Mouse (Mus musculus) embryonic fibroblast, embryonic 13.5 days (primary cell): ENCODE measurements at regions not wholly inside any gene's neighbourhood (a gene's known extent, or its start where the extent isn't known, plus 50 kb on each side); places are given as distances from the start of the nearest gene placed in this dataset.

Source experiments
- CTCF ChIP-seq: IDR thresholded peaks from 2 replicates; pipeline ENCODE4 v1.5.1; 2011; ENCODE audit warnings: mild to moderate bottlenecking, control low read depth, low read length, moderate library complexity, borderline replicate concordance; ENCODE audit not compliant: insufficient read depth
- POLR2A ChIP-seq: IDR thresholded peaks from 2 replicates; pipeline ENCODE4 v1.6.1; 2011; ENCODE audit warnings: low read depth, mild to moderate bottlenecking, control low read depth, low read length, moderate library complexity

DNA sequence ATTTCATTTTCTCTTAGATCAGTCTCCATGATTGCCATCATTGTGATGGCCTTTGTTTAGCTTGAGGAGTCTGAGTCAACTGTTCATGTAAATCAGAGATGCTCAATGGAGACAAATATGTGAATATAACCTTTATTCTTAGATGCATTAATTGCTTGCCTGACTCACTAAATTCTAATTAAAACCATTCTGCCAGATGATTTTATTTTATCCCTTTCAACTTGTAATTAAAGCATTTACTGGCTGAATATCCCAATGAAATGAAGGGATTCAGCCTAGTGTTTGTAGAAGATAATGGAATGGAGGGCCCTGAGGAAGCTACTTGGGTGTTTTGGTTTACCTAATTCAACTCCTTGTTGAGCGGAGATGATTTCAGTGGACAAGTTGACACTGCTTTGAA, 777.1 kb upstream of the Auts2 start:
- TF ChIP-seq POLR2A = no peak
- no peak for TF ChIP-seq CTCF
